Mouse (Mus musculus): ENCODE measurements at regions not wholly inside any gene's neighbourhood (a gene's known extent, or its start where the extent isn't known, plus 50 kb on each side); places are given as distances from the start of the nearest gene placed in this dataset.
"Not testable (repeated sequence)": the region's sequence is repeated elsewhere in the genome, so short reads cannot be mapped to it uniquely, and the experiment has no call there.

DNA sequence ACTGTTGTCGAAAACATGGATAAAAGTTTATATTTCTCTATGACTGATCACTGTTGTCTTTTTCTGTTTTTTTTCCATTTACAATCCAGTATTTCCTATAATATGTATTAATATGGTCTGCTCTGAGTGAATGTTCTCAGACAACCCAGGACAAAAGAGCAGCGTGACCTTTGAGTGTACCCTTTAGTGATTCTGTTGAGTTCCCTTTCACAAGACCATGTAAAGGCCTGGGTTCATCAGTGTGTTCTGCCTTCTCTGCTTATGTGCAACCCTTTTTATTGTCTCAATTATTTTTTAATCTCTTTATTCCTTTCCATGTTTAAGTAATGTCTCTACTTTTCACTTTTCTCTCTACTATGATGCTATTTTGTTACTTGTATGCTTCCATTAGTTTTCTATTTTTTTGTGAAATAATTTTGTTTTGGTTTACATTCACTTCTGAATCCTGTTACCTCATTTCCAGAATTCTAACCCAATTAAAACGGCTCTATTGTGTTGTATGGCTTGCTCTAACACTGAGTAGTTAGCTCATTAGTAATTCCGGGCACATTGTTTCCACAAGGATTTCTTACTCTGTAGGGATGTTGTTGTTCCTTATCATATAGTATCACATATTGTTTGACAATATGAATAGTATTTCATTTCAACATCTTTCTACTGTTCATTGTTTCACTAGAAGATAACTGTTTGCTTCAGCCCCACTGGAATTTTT, 523.9 kb upstream of the Hsf2 start:
- no peak for ATAC-seq (replicated peaks; ENCODE audit: low FRiP score, poor library complexity, severe bottlenecking)

DNA sequence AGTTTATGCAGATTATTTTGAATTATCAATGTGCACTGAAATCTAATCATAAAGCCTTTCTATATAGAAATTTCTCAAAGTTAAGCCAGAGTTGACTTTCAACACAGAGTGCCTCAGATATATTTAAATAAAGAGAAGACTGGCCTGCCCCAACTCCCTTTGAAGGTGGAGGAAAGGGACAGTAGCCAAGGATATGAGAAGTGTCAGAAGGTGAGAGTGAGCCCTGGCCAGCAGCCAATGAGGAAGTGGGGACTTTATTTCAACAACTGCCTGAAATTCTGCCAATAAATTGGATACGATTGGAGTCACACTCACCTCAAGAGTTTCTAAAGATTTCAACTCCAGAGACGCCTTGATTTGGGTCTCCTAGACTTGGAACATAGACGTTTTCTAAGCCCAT, 523.0 kb upstream of the Hsf2 start:
- ATAC-seq (replicated peaks; ENCODE audit: low FRiP score, poor library complexity, severe bottlenecking), result no peak

GRCm38 (mm10) chr10:56968913-56969312, 517.3 kb upstream of the Hsf2 start:
- ATAC-seq (replicated peaks; ENCODE audit: low FRiP score, poor library complexity, severe bottlenecking), result no peak

DNA sequence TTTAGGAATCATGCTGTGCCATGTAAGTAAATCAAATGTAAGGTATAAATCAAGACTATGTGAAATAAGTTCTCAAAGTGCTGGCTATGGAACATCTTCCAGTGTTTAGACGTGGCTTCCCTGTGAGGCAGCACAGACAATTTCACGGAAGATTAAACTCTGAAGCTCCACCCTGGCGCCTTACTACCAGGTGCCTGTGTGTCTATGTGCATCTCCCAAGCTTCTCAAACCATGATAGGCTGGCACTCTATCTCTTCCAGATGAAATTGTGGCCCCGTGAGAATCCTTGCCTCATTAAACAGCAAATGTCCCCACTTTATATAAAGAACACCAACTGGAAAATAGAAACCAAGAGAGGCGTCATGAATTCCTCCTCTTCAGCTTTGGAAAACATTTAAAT, 511.4 kb upstream of the Hsf2 start:
- no peak for ATAC-seq (replicated peaks; ENCODE audit: low FRiP score, poor library complexity, severe bottlenecking)

- ATAC-seq (replicated peaks; ENCODE audit: low FRiP score, poor library complexity, severe bottlenecking), result no peak
Observed at GRCm38 (mm10) chr10:56979601-56980000, 506.6 kb upstream of the Hsf2 start.

GRCm38 (mm10) chr10:56980821-56981220, 505.4 kb upstream of the Hsf2 start:
- ATAC-seq (replicated peaks; ENCODE audit: low FRiP score, poor library complexity, severe bottlenecking), result no peak

- ATAC-seq (replicated peaks; ENCODE audit: low FRiP score, poor library complexity, severe bottlenecking), result no peak
Observed at GRCm38 (mm10) chr10:56982526-56983190, 503.5 kb upstream of the Hsf2 start.

GRCm38 (mm10) chr10:56994969-56995368, 491.2 kb upstream of the Hsf2 start:
- no peak for ATAC-seq (replicated peaks; ENCODE audit: low FRiP score, poor library complexity, severe bottlenecking)

- no peak for ATAC-seq (replicated peaks; ENCODE audit: low FRiP score, poor library complexity, severe bottlenecking)
Observed at GRCm38 (mm10) chr10:57000892-57001722, 485.1 kb upstream of the Hsf2 start.

DNA sequence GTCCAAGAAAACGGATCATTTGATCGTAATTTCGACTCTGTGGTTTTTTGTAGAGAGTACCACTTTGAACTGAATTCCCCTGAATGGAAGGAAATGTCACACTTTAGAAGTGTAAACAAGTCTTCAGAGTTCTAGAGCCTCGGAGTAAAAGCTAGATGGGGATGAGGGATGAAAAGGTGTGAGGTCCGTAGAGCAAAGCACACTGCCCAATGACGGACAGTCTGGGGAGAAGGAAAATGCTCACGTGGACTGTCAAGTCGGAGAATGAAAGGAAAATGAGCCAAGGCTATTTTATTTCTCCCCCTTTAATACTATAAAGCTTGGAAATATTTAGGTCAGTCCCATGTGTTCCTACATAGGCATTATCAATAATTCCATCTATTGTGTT, 484.5 kb upstream of the Hsf2 start:
- no peak for ATAC-seq (replicated peaks; ENCODE audit: low FRiP score, poor library complexity, severe bottlenecking)

- ATAC-seq (replicated peaks; ENCODE audit: low FRiP score, poor library complexity, severe bottlenecking), result no peak
Observed at GRCm38 (mm10) chr10:57037641-57038040, 448.5 kb upstream of the Hsf2 start.

- no peak for ATAC-seq (replicated peaks; ENCODE audit: low FRiP score, poor library complexity, severe bottlenecking)
Observed at GRCm38 (mm10) chr10:57040201-57040600, 446.0 kb upstream of the Hsf2 start.

GRCm38 (mm10) chr10:57046021-57046420, 440.2 kb upstream of the Hsf2 start:
- ATAC-seq (replicated peaks; ENCODE audit: low FRiP score, poor library complexity, severe bottlenecking), result no peak

DNA sequence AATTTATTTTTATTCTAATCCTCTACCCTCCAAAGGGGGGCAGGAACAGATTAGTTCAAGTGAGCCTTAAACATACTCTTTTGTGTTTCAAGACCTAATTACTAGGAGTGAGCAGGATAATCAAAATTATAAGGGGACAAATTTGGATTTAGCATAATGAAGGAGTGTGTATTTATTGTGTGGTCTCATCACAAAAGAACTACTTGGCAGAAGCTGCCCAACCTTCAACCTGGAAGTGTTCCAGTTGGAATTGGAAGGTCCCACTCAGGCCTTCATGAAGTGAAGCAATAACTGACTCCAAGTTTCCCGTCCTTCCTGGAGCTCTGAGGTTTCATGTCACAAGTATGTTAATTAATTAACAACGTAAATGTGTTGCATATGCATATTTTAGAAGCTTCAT, 439.3 kb upstream of the Hsf2 start:
- no peak for ATAC-seq (replicated peaks; ENCODE audit: low FRiP score, poor library complexity, severe bottlenecking)

DNA sequence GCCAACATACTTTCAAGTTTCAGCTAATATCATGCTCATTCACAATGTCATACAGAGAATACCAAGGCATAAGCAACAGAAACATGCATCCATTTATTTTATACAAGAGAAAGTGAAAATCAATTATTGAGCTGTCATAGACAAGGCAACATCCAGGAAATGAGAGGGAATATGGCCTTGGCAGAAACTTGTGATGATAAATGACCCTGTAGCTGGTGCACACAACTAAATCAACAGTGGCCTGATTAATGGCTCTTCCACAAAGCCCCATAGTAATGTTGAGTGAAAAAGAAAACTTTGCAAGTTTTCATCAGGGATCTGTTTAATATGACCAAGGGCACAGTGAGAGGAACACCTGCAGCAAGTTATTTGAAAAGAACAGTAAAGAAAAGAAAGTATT, 438.5 kb upstream of the Hsf2 start:
- no peak for ATAC-seq (replicated peaks; ENCODE audit: low FRiP score, poor library complexity, severe bottlenecking)

- not testable (repeated sequence) for ATAC-seq (replicated peaks; ENCODE audit: low FRiP score, poor library complexity, severe bottlenecking)
Observed at GRCm38 (mm10) chr10:57053375-57053774, 432.8 kb upstream of the Hsf2 start.

DNA sequence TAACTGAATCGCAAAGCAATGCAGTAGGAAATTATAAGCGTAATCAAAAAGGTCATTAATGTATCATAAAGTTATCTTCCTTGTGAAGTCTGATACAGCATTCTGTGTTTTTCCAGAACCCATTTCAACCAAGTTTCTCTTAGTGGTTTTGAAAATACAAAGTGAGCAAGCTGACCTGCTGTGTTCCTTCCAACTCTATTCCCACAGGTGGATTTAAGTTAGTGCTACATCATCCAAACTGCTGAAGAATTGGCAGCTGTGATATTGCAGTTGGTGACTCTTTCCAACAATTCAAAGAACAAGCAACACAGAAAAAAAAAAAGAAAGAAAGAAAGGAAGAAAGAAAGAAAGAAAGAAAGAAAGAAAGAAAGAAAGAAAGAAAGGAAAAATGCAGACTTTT, 396.1 kb upstream of the Hsf2 start:
- ATAC-seq (replicated peaks; ENCODE audit: low FRiP score, poor library complexity, severe bottlenecking), result no peak

DNA sequence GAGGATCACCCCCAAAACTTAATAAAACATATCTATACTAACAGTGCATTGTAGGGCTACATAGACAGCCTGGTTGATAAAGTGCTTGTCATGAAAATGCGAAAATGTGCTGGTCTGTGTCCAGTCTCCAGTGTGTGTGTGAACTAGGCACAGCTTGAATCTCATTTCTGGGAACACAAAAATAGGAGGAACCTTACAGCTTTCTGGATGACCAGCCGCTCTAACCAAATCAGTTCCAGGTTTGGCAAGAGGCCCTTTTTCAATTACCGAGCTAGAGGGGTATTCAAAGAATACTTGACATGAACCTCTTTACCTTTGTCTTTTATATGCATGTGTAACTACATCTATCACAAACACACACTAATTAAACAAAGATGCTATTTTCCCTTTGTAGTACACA, 390.3 kb upstream of the Hsf2 start:
- no peak for ATAC-seq (replicated peaks; ENCODE audit: low FRiP score, poor library complexity, severe bottlenecking)

GRCm38 (mm10) chr10:57113359-57113758, 372.8 kb upstream of the Hsf2 start:
- no peak for ATAC-seq (replicated peaks; ENCODE audit: low FRiP score, poor library complexity, severe bottlenecking)

- ATAC-seq (replicated peaks; ENCODE audit: low FRiP score, poor library complexity, severe bottlenecking), result no peak
Observed at GRCm38 (mm10) chr10:57114696-57115271, 371.4 kb upstream of the Hsf2 start.

- no peak for ATAC-seq (replicated peaks; ENCODE audit: low FRiP score, poor library complexity, severe bottlenecking)
Observed at GRCm38 (mm10) chr10:57121514-57121913, 364.7 kb upstream of the Hsf2 start.
